Mouse (Mus musculus) bone marrow, adult 2 months (tissue): ENCODE results near the gene Hoxa1.

Experiments used
- CTCF ChIP-seq: fragments of 200-500 bp; IDR thresholded peaks from 2 replicates; pipeline ENCODE4 v1.5.1; 2011; ENCODE audit warnings: low read length, control low read depth; ENCODE audit not compliant: control insufficient read depth, insufficient read depth
- POLR2A ChIP-seq: fragments of 200-500 bp; IDR thresholded peaks from 2 replicates; pipeline ENCODE4 v1.6.1; 2011; ENCODE audit warnings: low read depth, mild to moderate bottlenecking, control low read depth, low read length, borderline replicate concordance; ENCODE audit not compliant: control insufficient read depth

DNA sequence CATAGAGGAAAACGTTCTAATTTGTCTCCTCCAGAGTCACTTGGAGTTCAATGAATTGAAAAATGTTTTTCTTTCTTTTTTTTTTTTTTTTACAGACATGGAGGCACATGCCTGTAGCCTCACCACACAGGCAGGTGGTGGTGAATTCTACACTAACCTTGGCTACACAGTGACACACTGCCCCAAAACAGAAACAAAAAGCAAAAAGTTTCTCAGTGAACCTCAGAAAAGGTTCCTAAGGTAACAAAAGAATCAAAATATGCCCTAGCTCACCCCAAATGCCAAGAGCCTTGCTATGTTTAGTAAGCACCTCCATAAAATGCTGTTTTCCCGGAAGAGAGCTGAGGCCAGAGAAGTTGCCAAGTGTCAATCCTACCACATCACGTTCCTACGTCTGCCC is 46.3 kb downstream of the Hoxa1 start:
- TF ChIP-seq POLR2A (no peak), CTCF (no peak)
